In genomic region chr19:41375791-41376190, GRCm38 (mm10) we compare ENCODE assay signal across 25 mouse cellular contexts. TPM values are rescaled to one million over a fixed set of nuclear protein-coding genes. Genes with fewer than 3 reads are reported as not detected.
DNase-seq lines count a peak whose midpoint lies in the region; ATAC-seq and TF ChIP-seq lines count a peak whose summit lies in the region.
"Had no signal": no experiment of that assay in that cellular context is flagged by ENCODE, and none has a peak within 500 bp of the region (broad histone marks: within the 10 kb centered on the region; RNA-seq: fewer than 3 reads in every experiment).

No protein-coding gene starts in this region.

- no peak overlapping the region for H3K4me2 ChIP-seq in midbrain, postnatal 0 days (ENCODE audit: low read depth, low read length, poor library complexity, severe bottlenecking)
- no peak overlapping the region for H3K4me2 ChIP-seq in kidney, embryonic 16.5 days (replicated peaks; ENCODE audit: low read depth, low read length)
- H3K4me2 ChIP-seq: heart, embryonic 12.5 days; limb, embryonic 12.5 days; liver, embryonic 11.5 days; midbrain, embryonic 13.5 days had no signal

- no peaks in the 10 kb centered on the region for H3K27me3 ChIP-seq in midbrain, postnatal 0 days (ENCODE audit: insufficient read depth, low read length)
- no peaks in the 10 kb centered on the region for H3K27me3 ChIP-seq in midbrain, embryonic 10.5 days (ENCODE audit: low read depth, poor library complexity, severe bottlenecking)
- H3K27me3 ChIP-seq in kidney, embryonic 16.5 days (ENCODE audit: insufficient read depth, low read length) = no peaks in the 10 kb centered on the region
- H3K27me3 ChIP-seq: heart, embryonic 12.5 days; limb, embryonic 12.5 days; midbrain, embryonic 13.5 days had no signal

- no peaks in the 10 kb centered on the region for H3K4me1 ChIP-seq in midbrain, postnatal 0 days (ENCODE audit: insufficient read depth, low read length)
- H3K4me1 ChIP-seq in midbrain, embryonic 10.5 days = no peaks in the 10 kb centered on the region
- no peaks in the 10 kb centered on the region for H3K4me1 ChIP-seq in kidney, embryonic 16.5 days (ENCODE audit: insufficient read depth, low read length)
- H3K4me1 ChIP-seq: embryonic facial prominence, embryonic 10.5 days; heart, embryonic 12.5 days; limb, embryonic 12.5 days; midbrain, embryonic 13.5 days had no signal

- TF ChIP-seq CTCF in midbrain, postnatal 0 days (IDR thresholded peaks at IDR 0.05) = no peak

- WGBS in midbrain, postnatal 0 days = 81% methylated on average over 21 of the region's 21 CpGs
- 87% methylated on average over 21 of the region's 21 CpGs for WGBS in midbrain, embryonic 10.5 days
- WGBS in kidney, embryonic 16.5 days = 81% methylated on average over 21 of the region's 21 CpGs

- no peak for ATAC-seq in midbrain, postnatal 0 days (ENCODE audit: low FRiP score)
- no peak for ATAC-seq in kidney, embryonic 16.5 days (ENCODE audit: low FRiP score, low TSS enrichment)
- ATAC-seq: forebrain, embryonic 16.5 days; midbrain, embryonic 13.5 days had no signal

- H3K36me3 ChIP-seq in midbrain, postnatal 0 days (ENCODE audit: insufficient read depth, low read length) = no peaks in the 10 kb centered on the region
- no peaks in the 10 kb centered on the region for H3K36me3 ChIP-seq in midbrain, embryonic 10.5 days
- no peaks in the 10 kb centered on the region for H3K36me3 ChIP-seq in kidney, embryonic 16.5 days (ENCODE audit: insufficient read depth, low read length)
- H3K36me3 ChIP-seq: embryonic facial prominence, embryonic 10.5 days; heart, embryonic 12.5 days; limb, embryonic 12.5 days; midbrain, embryonic 13.5 days had no signal

- no peak overlapping the region for H3K9ac ChIP-seq in midbrain, postnatal 0 days (replicated peaks; ENCODE audit: low read length, poor library complexity, severe bottlenecking)
- no peak overlapping the region for H3K9ac ChIP-seq in kidney, embryonic 16.5 days (replicated peaks; ENCODE audit: low read length)
- H3K9ac ChIP-seq: heart, embryonic 12.5 days; limb, embryonic 12.5 days; midbrain, embryonic 13.5 days had no signal

- H3K9me3 ChIP-seq in midbrain, postnatal 0 days (ENCODE audit: low read length) = no peaks in the 10 kb centered on the region
- no peaks in the 10 kb centered on the region for H3K9me3 ChIP-seq in midbrain, embryonic 10.5 days (replicated peaks)
- no peaks in the 10 kb centered on the region for H3K9me3 ChIP-seq in kidney, embryonic 16.5 days (ENCODE audit: low read length)
- H3K9me3 ChIP-seq: embryonic facial prominence, embryonic 10.5 days; heart, embryonic 12.5 days; limb, embryonic 12.5 days; midbrain, embryonic 13.5 days had no signal

- H3K27ac ChIP-seq in midbrain, postnatal 0 days (ENCODE audit: low read depth, low read length) = no peak overlapping the region
- no peak overlapping the region for H3K27ac ChIP-seq in midbrain, embryonic 10.5 days (replicated peaks)
- no peak overlapping the region for H3K27ac ChIP-seq in kidney, embryonic 16.5 days (ENCODE audit: low read length)
- H3K27ac ChIP-seq: embryonic facial prominence, embryonic 10.5 days; limb, embryonic 12.5 days; midbrain, embryonic 13.5 days had no signal

- peak; percentile 17 for DNase-seq in midbrain, postnatal 0 days (ENCODE audit: low spot score)
- no peak for DNase-seq in midbrain, embryonic 10.5 days (ENCODE audit: low spot score)
- peak; percentile 52 for DNase-seq in cerebellum, adult 11 months
- peak; percentile 69 for DNase-seq in cerebellum, adult 9-11 months
- no peak for DNase-seq in c-Kit-positive CD71-positive TER-119-positive erythroid progenitor cells, embryonic 14.5 days (ENCODE audit: low spot score)
- no peak for DNase-seq in gastrocnemius, postnatal 10 days
- DNase-seq: adrenal gland, postnatal 25 days; gastrocnemius, postnatal 25 days; heart, adult 18-20 months; heart, postnatal 14 days; kidney, adult 11 months; kidney, postnatal 10 days; lung, adult 18-20 months; lung, postnatal 14 days; retina, postnatal 1 day; right cerebral cortex, postnatal 25 days; spleen, adult 18-20 months; thymus, postnatal 14 days had no signal

- no peak overlapping the region for H3K4me3 ChIP-seq in midbrain, postnatal 0 days (ENCODE audit: low read depth, low read length)
- no peak overlapping the region for H3K4me3 ChIP-seq in midbrain, embryonic 10.5 days
- H3K4me3 ChIP-seq in kidney, embryonic 16.5 days (ENCODE audit: low read length) = no peak overlapping the region
- H3K4me3 ChIP-seq: embryonic facial prominence, embryonic 10.5 days; heart, embryonic 12.5 days; limb, embryonic 12.5 days; midbrain, embryonic 13.5 days had no signal

RNA-seq across cellular contexts. Expression of gene Pik3ap1, which starts 9.1 kb away (rescaled TPM):
- 1.6 and 2.0 TPM in 2 replicates for total RNA-seq in midbrain, postnatal 0 days (2014; rRNA removed)
- polyA plus RNA-seq in midbrain, postnatal 0 days (2015; fragmentation: Nextera tagmentation; extraction: Ambion mirVana) = 2.6 and 3.1 TPM in 2 replicates
- polyA plus RNA-seq in midbrain, embryonic 10.5 days (2016; fragmentation: Nextera tagmentation; extraction: Ambion mirVana) = 2.9 and 4.4 TPM in 2 replicates
- total RNA-seq in gastrocnemius, postnatal 10 days (2021) = 1 to 10 TPM in 1 of 2 experiments, under 1 TPM in 1; 0.87 to 2.7 TPM
- 2.1 and 2.3 TPM in 2 replicates for polyA plus RNA-seq in kidney, embryonic 16.5 days (2015; fragmentation: Nextera tagmentation; extraction: Ambion mirVana)

Comparison
In these comparisons a context has a peak if more than half of its experiments do, and no peak if none do; other contexts are left out.
1. DNase-seq: peak in midbrain, postnatal 0 days (single experiment), cerebellum, adult 11 months (single experiment) and cerebellum, adult 9-11 months (single experiment); none in midbrain, embryonic 10.5 days (single experiment), c-Kit-positive CD71-positive TER-119-positive erythroid progenitor cells, embryonic 14.5 days (single experiment) and gastrocnemius, postnatal 10 days (single experiment).